Mouse (Mus musculus) olfactory bulb, adult 2 months (tissue): ENCODE results near the gene Rps29.
"Not testable (repeated sequence)": the region's sequence is repeated elsewhere in the genome, so short reads cannot be mapped to it uniquely, and the experiment has no call there.

Experiments used
- CTCF ChIP-seq: fragments of 200-500 bp; IDR thresholded peaks from 2 replicates; pipeline ENCODE4 v1.5.1; 2012; ENCODE audit warnings: low read depth, mild to moderate bottlenecking, low read length, moderate library complexity; ENCODE audit not compliant: insufficient read depth
- POLR2A ChIP-seq: fragments of 200-500 bp; IDR thresholded peaks from 2 replicates; pipeline ENCODE4 v1.6.1; 2012; ENCODE audit warnings: mild to moderate bottlenecking, low read depth, low read length, moderate library complexity; ENCODE audit not compliant: insufficient read depth

GRCm38 (mm10) chr12:69166861-69167581, 8.0 kb upstream of the Rps29 start:
- TF ChIP-seq CTCF, POLR2A: not testable (repeated sequence)
